Mouse (Mus musculus) heart, adult 2 months (tissue): ENCODE data around the gene Naglu. TPM values are rescaled to one million over a fixed set of nuclear protein-coding genes. Genes with fewer than 3 reads are reported as not detected.

ENCODE experiments used
- DNase-seq, 2 experiments: peaks; one replicate each; pipeline ENCODE4 v3.0.0; 2021
- H3K27ac ChIP-seq: fragments of 200-600 bp; 2 replicates; pipeline ENCODE4 v1.8.1; 2022
- H3K27me3 ChIP-seq: fragments of 200-500 bp; 2 replicates; pipeline ENCODE4 v1.6.1; 2012; ENCODE audit warnings: mild to moderate bottlenecking, low read length, inconsistent platforms, mixed read lengths; ENCODE audit not compliant: control insufficient read depth, insufficient read depth
- H3K36me3 ChIP-seq: fragments of 200-500 bp; 2 replicates; pipeline ENCODE4 v1.6.1; 2012; ENCODE audit warnings: low read length, inconsistent platforms; ENCODE audit not compliant: control insufficient read depth, insufficient read depth
- H3K4me1 ChIP-seq: fragments of 200-500 bp; 2 replicates; pipeline ENCODE4 v1.6.1; 2011; ENCODE audit warnings: low read length; ENCODE audit not compliant: control insufficient read depth, insufficient read depth
- H3K4me3 ChIP-seq: fragments of 200-600 bp; 2 replicates; pipeline ENCODE4 v1.8.1; 2022
- H3K79me2 ChIP-seq: fragments of 200-500 bp; replicated peaks from 2 replicates; pipeline ENCODE4 v1.6.1; 2012; ENCODE audit warnings: mild to moderate bottlenecking, inconsistent platforms, low read length, moderate library complexity, mixed read lengths; ENCODE audit not compliant: control insufficient read depth, insufficient read depth
- H3K9ac ChIP-seq: fragments of 200-500 bp; 2 replicates; pipeline ENCODE4 v1.6.1; 2012; ENCODE audit warnings: low read depth, mild to moderate bottlenecking, control low read depth, inconsistent platforms, low read length, mixed read lengths
- CTCF ChIP-seq: fragments of 200-600 bp; IDR thresholded peaks from 2 replicates; pipeline ENCODE4 v1.8.1; 2022; ENCODE audit warnings: antibody characterized with exemption, mild to moderate bottlenecking, moderate library complexity
- EP300 ChIP-seq: fragments of 200-500 bp; IDR thresholded peaks from 2 replicates; pipeline ENCODE4 v1.6.1; 2011; ENCODE audit warnings: low read depth, low read length, control low read depth; ENCODE audit not compliant: insufficient read depth
- POLR2A ChIP-seq: fragments of 200-500 bp; IDR thresholded peaks from 2 replicates; pipeline ENCODE4 v1.6.1; 2011; ENCODE audit warnings: mild to moderate bottlenecking, low read depth, low read length, control low read depth; ENCODE audit not compliant: insufficient read depth
- WGBS: fragments of 180-500 bp; shearing (Covaris S2); methylation state at CpG from one replicate; pipeline ENCODE4 v1.1.7; 2018; 5-methylcytosine and 5-hydroxymethylcytosine counted together
- intact Hi-C: fragments of 180-260 bp; cut with DNase I; formaldehyde crosslinking; loops from one replicate; pipeline ENCODE4 v1.15.1; 2025
- polyA plus RNA-seq: library from polyadenylated mRNA; depleted of rRNA; stranded (reverse); fragments of >200 nt; gene quantifications from 2 replicates; pipeline ENCODE4 v1.2.3, GENCODE M21; 2012
- total RNA-seq, 2 experiments: library from RNA; stranded (reverse); gene quantifications; 2 replicates each; pipeline ENCODE4 v1.2.3; 2021

Gene Naglu
- total and polyA plus RNA-seq, 3 experiments = 7.4 to 14.3 (median 8.3) TPM

DNA sequence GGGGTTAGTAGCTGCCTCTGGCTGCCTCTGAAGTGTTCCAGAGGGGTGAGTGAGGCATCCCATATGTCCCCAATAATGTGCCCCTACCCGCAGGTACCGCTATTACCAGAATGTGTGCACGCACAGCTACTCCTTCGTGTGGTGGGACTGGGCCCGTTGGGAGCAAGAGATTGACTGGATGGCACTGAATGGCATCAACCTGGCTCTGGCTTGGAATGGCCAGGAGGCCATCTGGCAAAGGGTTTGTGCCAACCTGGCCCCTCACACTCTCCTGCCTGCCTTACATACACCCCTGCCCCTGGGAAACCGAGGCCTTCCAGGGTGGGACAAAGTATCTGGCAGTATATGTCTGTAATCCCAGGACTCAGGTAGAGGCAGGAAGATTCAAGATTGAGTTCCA, 1.2 kb downstream of the Naglu start:
- no peak overlapping the region for H3K27ac ChIP-seq
- no peaks in the 10 kb centered on the region for H3K79me2 ChIP-seq
- DNase-seq = no peak
- no peaks in the 10 kb centered on the region for H3K27me3 ChIP-seq
- no peak overlapping the region for H3K9ac ChIP-seq
- TF ChIP-seq CTCF (no peak), EP300 (no peak), POLR2A (no peak)
- WGBS = 70% methylated on average over 6 of the region's 6 CpGs
- peaks cover 3% of the 10 kb centered on the region for H3K4me1 ChIP-seq
- H3K4me3 ChIP-seq = no peak overlapping the region
- no peaks in the 10 kb centered on the region for H3K36me3 ChIP-seq
- intact Hi-C loops = no loop called here

GRCm38 (mm10) chr11:101071810-101072428, 2.1 kb downstream of the Naglu start:
- TF ChIP-seq CTCF (no peak), POLR2A (no peak)
- no peaks in the 10 kb centered on the region for H3K79me2 ChIP-seq
- no peaks in the 10 kb centered on the region for H3K27me3 ChIP-seq
- H3K4me3 ChIP-seq = no peak overlapping the region
- H3K4me1 ChIP-seq = peaks cover 2% of the 10 kb centered on the region
- no peak overlapping the region for H3K27ac ChIP-seq
- 79% methylated on average over 14 of the region's 14 CpGs for WGBS
- intact Hi-C loops = no loop called here
- H3K36me3 ChIP-seq = no peaks in the 10 kb centered on the region
- no peak overlapping the region for H3K9ac ChIP-seq
- DNase-seq = no peak

DNA sequence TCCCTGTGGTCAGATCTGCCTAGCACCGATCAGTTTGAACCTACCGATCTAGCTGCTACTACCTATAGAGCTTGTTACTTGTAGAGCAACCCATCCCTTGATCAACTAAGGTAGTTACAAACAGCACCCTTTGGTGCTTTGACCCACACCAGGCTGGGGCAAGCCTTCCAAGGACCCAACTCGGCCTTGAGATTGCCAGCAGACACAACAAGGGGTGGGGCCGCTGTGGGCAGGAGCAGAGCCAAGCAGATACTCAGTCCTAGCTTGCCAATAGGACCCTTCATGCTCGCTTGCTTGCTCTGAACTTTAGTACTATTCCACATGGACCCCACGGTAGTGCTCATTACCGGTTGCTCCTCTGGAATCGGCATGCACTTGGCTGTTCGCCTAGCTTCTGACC, 8.3 kb downstream of the Naglu start, which contains the start of gene Hsd17b1:
Gene Hsd17b1, plus strand, starts transcription at position 291 of the 400 bp plus-strand sequence.
- Histone ChIP-seq H3K27ac (no peak within 1 kb of the TSS), H3K4me3 (no peak within 1 kb of the TSS), H3K27me3 (peaks cover 2% of the 10 kb centered on the region; the same call in 1 of the 2 replicates), H3K36me3 (no peaks in the 10 kb centered on the region), H3K4me1 (peaks cover 4% of the 10 kb centered on the region), H3K9ac (no peak within 1 kb of the TSS), H3K79me2 (no peaks in the 10 kb centered on the region)
- intact Hi-C loops = no loop called here
- WGBS = 77% methylated on average over 9 of the region's 9 CpGs
- no peak for DNase-seq
- TF ChIP-seq CTCF = no peak
- no peak for TF ChIP-seq POLR2A
- no peak for TF ChIP-seq EP300

GRCm38 (mm10) chr11:101079746-101080145, 9.9 kb downstream of the Naglu start:
- Histone ChIP-seq H3K79me2 (no peaks in the 10 kb centered on the region), H3K27ac (no peak overlapping the region), H3K36me3 (no peaks in the 10 kb centered on the region), H3K4me1 (peaks cover 7% of the 10 kb centered on the region), H3K27me3 (peaks cover 2% of the 10 kb centered on the region; the same call in 1 of the 2 replicates), H3K4me3 (no peak overlapping the region), H3K9ac (no peak overlapping the region)
- DNase-seq = no peak
- intact Hi-C loops = no loop called here
- TF ChIP-seq POLR2A (no peak), EP300 (no peak), CTCF (no peak)
- WGBS = 32% methylated on average over 27 of the region's 27 CpGs

DNA sequence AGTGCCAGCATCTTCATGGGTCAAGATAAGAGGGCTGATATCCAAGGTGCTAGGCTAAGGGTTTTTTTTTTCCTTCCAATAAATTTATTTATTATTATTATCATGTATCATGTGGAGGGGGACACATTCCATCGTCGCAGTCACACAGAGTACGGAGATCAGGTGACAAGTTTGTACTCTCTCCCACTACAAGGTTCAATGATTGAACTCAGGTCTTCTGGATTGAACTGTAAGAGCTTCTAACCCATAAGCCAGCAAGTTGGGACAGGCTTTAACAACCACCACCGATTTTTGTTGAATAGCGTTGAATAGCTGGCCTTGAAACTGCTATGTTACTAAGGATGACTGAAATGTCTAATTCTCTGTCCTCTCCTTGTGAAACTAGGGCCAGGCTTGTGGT, 10.6 kb downstream of the Naglu start:
- Histone ChIP-seq H3K4me1 (peaks cover 7% of the 10 kb centered on the region), H3K27me3 (peaks cover 2% of the 10 kb centered on the region; the same call in 1 of the 2 replicates), H3K9ac (no peak overlapping the region), H3K36me3 (no peaks in the 10 kb centered on the region), H3K27ac (no peak overlapping the region), H3K79me2 (no peaks in the 10 kb centered on the region), H3K4me3 (no peak overlapping the region)
- intact Hi-C loops = no loop called here
- no peak for DNase-seq
- TF ChIP-seq EP300 (no peak), CTCF (no peak), POLR2A (no peak)
- 87% methylated on average over 5 of the region's 5 CpGs for WGBS

DNA sequence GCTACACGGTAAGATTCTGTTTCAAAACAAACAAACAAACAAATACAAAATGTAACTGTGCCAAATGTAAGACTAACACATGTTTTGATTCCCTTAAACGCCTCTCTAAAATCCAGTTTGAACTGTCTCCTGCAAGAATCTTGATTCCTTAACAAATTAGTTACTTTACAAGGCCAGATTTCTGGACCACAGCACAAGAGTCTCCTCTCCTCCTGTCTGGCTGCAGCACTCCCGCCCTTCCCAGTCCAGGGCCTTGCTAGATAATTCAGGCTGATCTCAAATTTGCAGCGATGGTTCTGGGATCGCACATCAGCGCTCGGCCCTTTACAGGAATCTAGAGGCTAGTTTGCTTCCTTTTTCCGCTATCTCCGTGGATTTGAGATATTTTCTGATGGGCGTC, 11.8 kb downstream of the Naglu start:
- no peaks in the 10 kb centered on the region for H3K79me2 ChIP-seq
- H3K27me3 ChIP-seq = peaks cover 2% of the 10 kb centered on the region; the same call in 1 of the 2 replicates
- intact Hi-C loops = loop anchor here (2.0 kb wide), 1 partner anchor 95 kb away; no protein-coding TSS in a partner anchor
- TF ChIP-seq CTCF = no peak
- TF ChIP-seq POLR2A = no peak
- no peak for TF ChIP-seq EP300
- no peak for DNase-seq
- H3K27ac ChIP-seq = peak overlapping the region; percentile 92
- peak overlapping the region; percentile 78 for H3K4me3 ChIP-seq
- H3K4me1 ChIP-seq = peaks cover 10% of the 10 kb centered on the region
- H3K36me3 ChIP-seq = no peaks in the 10 kb centered on the region
- H3K9ac ChIP-seq = peak overlapping the region; percentile 66
- 11% methylated on average over 10 of the region's 10 CpGs for WGBS
